Mouse (Mus musculus): Measurements from ENCODE around the gene Smc5.

DNA sequence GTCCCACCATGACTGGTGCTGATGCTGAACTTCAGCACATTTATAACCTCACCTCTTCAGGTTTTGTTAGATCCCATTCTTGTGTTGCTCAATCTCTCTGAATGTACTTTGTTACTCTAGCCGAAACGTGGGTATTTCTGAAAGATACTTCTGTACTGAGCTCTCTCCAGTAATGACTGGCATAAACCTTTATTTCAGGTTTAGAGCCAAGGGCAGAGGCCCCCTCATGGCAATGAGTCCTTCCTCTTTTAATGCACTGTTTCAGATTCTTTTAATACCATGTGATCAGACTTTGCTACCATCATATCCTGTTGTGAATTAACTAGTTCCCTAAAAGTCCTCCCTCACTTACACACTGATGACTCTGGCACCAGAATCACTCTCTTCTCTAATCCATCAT is 27.2 kb downstream of the Smc5 start:
- TF ChIP-seq POLR2A (IDR thresholded peaks at IDR 0.05; ENCODE audit: low read depth, low read length) (no peak), CTCF (IDR thresholded peaks at IDR 0.05; ENCODE audit: extremely low read depth, insufficient read length, insufficient replicate concordance, low read depth, low read length) (no peak)
